Mouse (Mus musculus): ENCODE results near the gene Ncbp2. TPM values are rescaled to one million over a fixed set of nuclear protein-coding genes. Genes with fewer than 3 reads are reported as not detected.
"Not testable (repeated sequence)": the region's sequence is repeated elsewhere in the genome, so short reads cannot be mapped to it uniquely, and the experiment has no call there.

Ncbp2 gene
- polyA plus RNA-seq, 1 experiment from 2014 or later, result 90.5 TPM

- 90% methylated on average over 12 of the region's 12 CpGs for WGBS
- H3K4me3 ChIP-seq (ENCODE audit: low read depth, low read length), result no peak overlapping the region
Measured at GRCm38 (mm10) chr16:31944698-31945255, 3.5 kb upstream of the Ncbp2 start.

GRCm38 (mm10) chr16:31945372-31945771, 2.9 kb upstream of the Ncbp2 start:
- peaks cover 11% of the 10 kb centered on the region; the same call in 1 of the 2 replicates for H3K36me3 ChIP-seq (ENCODE audit: control insufficient read depth, insufficient read depth, low read length)
- no peak overlapping the region for H3K4me3 ChIP-seq (ENCODE audit: low read depth, low read length)
- 89% methylated on average over 6 of the region's 6 CpGs for WGBS
- no peaks in the 10 kb centered on the region for H3K27me3 ChIP-seq (replicated peaks; ENCODE audit: control insufficient read depth, insufficient read depth, low read length)
- no peak overlapping the region for H3K4me2 ChIP-seq (ENCODE audit: low read length)
- no peak overlapping the region for H3K27ac ChIP-seq (ENCODE audit: low read depth)
- H3K4me1 ChIP-seq (replicated peaks; ENCODE audit: control insufficient read depth, insufficient read depth, low read length), result peaks cover 18% of the 10 kb centered on the region
- H3K9me3 ChIP-seq (ENCODE audit: control insufficient read depth, low read length), result no peaks in the 10 kb centered on the region
- H3K9ac ChIP-seq (ENCODE audit: low read length), result no peak overlapping the region
- ATAC-seq (replicated peaks; ENCODE audit: low FRiP score, low TSS enrichment, low read depth), result no peak
- no peak for DNase-seq (ENCODE audit: low spot score)

More at GRCm38 (mm10) chr16:31944698-31945255, 3.5 kb upstream of the Ncbp2 start:
- no peak for ATAC-seq (replicated peaks; ENCODE audit: low FRiP score, low TSS enrichment, low read depth)
- 0 out of 2 replicates have a peak, but pooled peaks cover 8% of the 10 kb centered on the region for H3K36me3 ChIP-seq (ENCODE audit: control insufficient read depth, insufficient read depth, low read length)
- no peak overlapping the region for H3K4me2 ChIP-seq (ENCODE audit: low read length)
- H3K27me3 ChIP-seq (replicated peaks; ENCODE audit: control insufficient read depth, insufficient read depth, low read length), result no peaks in the 10 kb centered on the region
- H3K9ac ChIP-seq (ENCODE audit: low read length), result no peak overlapping the region
- no peaks in the 10 kb centered on the region for H3K9me3 ChIP-seq (ENCODE audit: control insufficient read depth, low read length)
- H3K4me1 ChIP-seq (replicated peaks; ENCODE audit: control insufficient read depth, insufficient read depth, low read length), result peaks cover 18% of the 10 kb centered on the region
- no peak for DNase-seq (ENCODE audit: low spot score)
- H3K27ac ChIP-seq (ENCODE audit: low read depth), result no peak overlapping the region

GRCm38 (mm10) chr16:31945986-31946385, 2.3 kb upstream of the Ncbp2 start:
- Histone ChIP-seq H3K36me3 (ENCODE audit: control insufficient read depth, insufficient read depth, low read length) (peaks cover 12% of the 10 kb centered on the region; the same call in 1 of the 2 replicates), H3K4me1 (replicated peaks; ENCODE audit: control insufficient read depth, insufficient read depth, low read length) (peaks cover 18% of the 10 kb centered on the region)
- WGBS, result 86% methylated on average over 6 of the region's 6 CpGs
- H3K4me3 ChIP-seq (ENCODE audit: low read depth, low read length); H3K9me3 ChIP-seq (ENCODE audit: control insufficient read depth, low read length); H3K27ac ChIP-seq (ENCODE audit: low read depth); H3K4me2 ChIP-seq (ENCODE audit: low read length); ATAC-seq (replicated peaks; ENCODE audit: low FRiP score, low TSS enrichment, low read depth); DNase-seq (ENCODE audit: low spot score); H3K9ac ChIP-seq (ENCODE audit: low read length); H3K27me3 ChIP-seq (replicated peaks; ENCODE audit: control insufficient read depth, insufficient read depth, low read length): not testable (repeated sequence)

- ATAC-seq (replicated peaks; ENCODE audit: low FRiP score, low TSS enrichment, low read depth) (no peak), DNase-seq (ENCODE audit: low spot score) (no peak)
- Histone ChIP-seq H3K4me3 (ENCODE audit: low read depth, low read length) (peak overlapping the region; percentile 83), H3K27me3 (replicated peaks; ENCODE audit: control insufficient read depth, insufficient read depth, low read length) (no peaks in the 10 kb centered on the region), H3K4me2 (ENCODE audit: low read length) (peak overlapping the region; percentile 92), H3K9me3 (ENCODE audit: control insufficient read depth, low read length) (no peaks in the 10 kb centered on the region), H3K9ac (ENCODE audit: low read length) (peak overlapping the region; percentile 72), H3K36me3 (ENCODE audit: control insufficient read depth, insufficient read depth, low read length) (peaks cover 22% of the 10 kb centered on the region), H3K4me1 (replicated peaks; ENCODE audit: control insufficient read depth, insufficient read depth, low read length) (peaks cover 18% of the 10 kb centered on the region), H3K27ac (ENCODE audit: low read depth) (peak overlapping the region; percentile 86)
- 28% methylated on average over 8 of the region's 8 CpGs for WGBS
Measured at GRCm38 (mm10) chr16:31947333-31947732, 980 bp upstream of the Ncbp2 start.

- WGBS, result under 1% methylated on average over 38 of the region's 38 CpGs
Measured at GRCm38 (mm10) chr16:31947901-31948316, 404 bp upstream of the Ncbp2 start.

GRCm38 (mm10) chr16:31963224-31963623, 14.9 kb downstream of the Ncbp2 start:
- Histone ChIP-seq H3K4me2 (ENCODE audit: low read length) (no peak overlapping the region), H3K9me3 (ENCODE audit: control insufficient read depth, low read length) (no peaks in the 10 kb centered on the region), H3K4me1 (replicated peaks; ENCODE audit: control insufficient read depth, insufficient read depth, low read length) (no peaks in the 10 kb centered on the region), H3K4me3 (ENCODE audit: low read depth, low read length) (no peak overlapping the region), H3K36me3 (ENCODE audit: control insufficient read depth, insufficient read depth, low read length) (peaks cover 83% of the 10 kb centered on the region), H3K27me3 (replicated peaks; ENCODE audit: control insufficient read depth, insufficient read depth, low read length) (no peaks in the 10 kb centered on the region), H3K27ac (ENCODE audit: low read depth) (no peak overlapping the region), H3K9ac (ENCODE audit: low read length) (no peak overlapping the region)
- 89% methylated on average over 7 of the region's 7 CpGs for WGBS
- ATAC-seq (replicated peaks; ENCODE audit: low FRiP score, low TSS enrichment, low read depth) (no peak), DNase-seq (ENCODE audit: low spot score) (no peak)

More at GRCm38 (mm10) chr16:31947901-31948316, 404 bp upstream of the Ncbp2 start:
- peaks cover 18% of the 10 kb centered on the region for H3K4me1 ChIP-seq (replicated peaks; ENCODE audit: control insufficient read depth, insufficient read depth, low read length)
- no peaks in the 10 kb centered on the region for H3K27me3 ChIP-seq (replicated peaks; ENCODE audit: control insufficient read depth, insufficient read depth, low read length)
- no peaks in the 10 kb centered on the region for H3K9me3 ChIP-seq (ENCODE audit: control insufficient read depth, low read length)
- H3K36me3 ChIP-seq (ENCODE audit: control insufficient read depth, insufficient read depth, low read length), result peaks cover 22% of the 10 kb centered on the region
- H3K4me3 ChIP-seq (ENCODE audit: low read depth, low read length), result peak overlapping the region; percentile 83
- DNase-seq (ENCODE audit: low spot score) (peak; percentile 80), ATAC-seq (replicated peaks; ENCODE audit: low FRiP score, low TSS enrichment, low read depth) (peak; percentile 73)
- H3K4me2 ChIP-seq (ENCODE audit: low read length), result peak overlapping the region; percentile 92
- H3K9ac ChIP-seq (ENCODE audit: low read length), result peak overlapping the region; percentile 72
- H3K27ac ChIP-seq (ENCODE audit: low read depth), result peak overlapping the region; percentile 86

GRCm38 (mm10) chr16:31975258-31975657, 26.9 kb downstream of the Ncbp2 start:
- 83% methylated on average over 4 of the region's 4 CpGs for WGBS

GRCm38 (mm10) chr16:31979501-31979900, 31.2 kb downstream of the Ncbp2 start:
- WGBS, result 91% methylated on average over 3 of the region's 3 CpGs
- no peak for DNase-seq (ENCODE audit: low spot score)
- Histone ChIP-seq H3K9me3 (ENCODE audit: control insufficient read depth, low read length) (no peaks in the 10 kb centered on the region), H3K27me3 (replicated peaks; ENCODE audit: control insufficient read depth, insufficient read depth, low read length) (no peaks in the 10 kb centered on the region), H3K4me3 (ENCODE audit: low read depth, low read length) (no peak overlapping the region), H3K4me2 (ENCODE audit: low read length) (no peak overlapping the region), H3K9ac (ENCODE audit: low read length) (no peak overlapping the region), H3K36me3 (ENCODE audit: control insufficient read depth, insufficient read depth, low read length) (peaks cover 58% of the 10 kb centered on the region), H3K27ac (ENCODE audit: low read depth) (no peak overlapping the region), H3K4me1 (replicated peaks; ENCODE audit: control insufficient read depth, insufficient read depth, low read length) (no peaks in the 10 kb centered on the region)
- no peak for ATAC-seq (replicated peaks; ENCODE audit: low FRiP score, low TSS enrichment, low read depth)

More at GRCm38 (mm10) chr16:31975258-31975657, 26.9 kb downstream of the Ncbp2 start:
- Histone ChIP-seq H3K4me2 (ENCODE audit: low read length) (no peak overlapping the region), H3K27ac (ENCODE audit: low read depth) (no peak overlapping the region), H3K9ac (ENCODE audit: low read length) (no peak overlapping the region), H3K27me3 (replicated peaks; ENCODE audit: control insufficient read depth, insufficient read depth, low read length) (no peaks in the 10 kb centered on the region), H3K4me1 (replicated peaks; ENCODE audit: control insufficient read depth, insufficient read depth, low read length) (no peaks in the 10 kb centered on the region), H3K36me3 (ENCODE audit: control insufficient read depth, insufficient read depth, low read length) (peaks cover 64% of the 10 kb centered on the region), H3K9me3 (ENCODE audit: control insufficient read depth, low read length) (no peaks in the 10 kb centered on the region), H3K4me3 (ENCODE audit: low read depth, low read length) (no peak overlapping the region)
- ATAC-seq (replicated peaks; ENCODE audit: low FRiP score, low TSS enrichment, low read depth) (no peak), DNase-seq (ENCODE audit: low spot score) (no peak)

GRCm38 (mm10) chr16:31980946-31981345, 32.6 kb downstream of the Ncbp2 start:
- no peak overlapping the region for H3K4me2 ChIP-seq (ENCODE audit: low read length)
- H3K9ac ChIP-seq (ENCODE audit: low read length), result no peak overlapping the region
- H3K9me3 ChIP-seq (ENCODE audit: control insufficient read depth, low read length), result no peaks in the 10 kb centered on the region
- peaks cover 52% of the 10 kb centered on the region for H3K36me3 ChIP-seq (ENCODE audit: control insufficient read depth, insufficient read depth, low read length)
- no peak for DNase-seq (ENCODE audit: low spot score)
- no peak overlapping the region for H3K27ac ChIP-seq (ENCODE audit: low read depth)
- no peak for ATAC-seq (replicated peaks; ENCODE audit: low FRiP score, low TSS enrichment, low read depth)
- no peak overlapping the region for H3K4me3 ChIP-seq (ENCODE audit: low read depth, low read length)
- 82% methylated on average over 5 of the region's 5 CpGs for WGBS
- no peaks in the 10 kb centered on the region for H3K4me1 ChIP-seq (replicated peaks; ENCODE audit: control insufficient read depth, insufficient read depth, low read length)
- H3K27me3 ChIP-seq (replicated peaks; ENCODE audit: control insufficient read depth, insufficient read depth, low read length), result no peaks in the 10 kb centered on the region

Measured in intestine, embryonic 14.5 days (tissue).